Mouse (Mus musculus) erythroblast, embryonic 14.5 days (primary cell): ENCODE measurements around the gene Tlk1.

Source experiments
- GATA1 ChIP-seq: IDR thresholded peaks from 2 replicates; pipeline ENCODE4 v1.6.1; 2012; ENCODE audit warnings: low read length, inconsistent platforms, mixed read lengths
- TAL1 ChIP-seq: IDR thresholded peaks from 3 replicates; pipeline ENCODE4 v1.6.1; 2012; ENCODE audit warnings: low read length, inconsistent platforms, mixed read lengths

DNA sequence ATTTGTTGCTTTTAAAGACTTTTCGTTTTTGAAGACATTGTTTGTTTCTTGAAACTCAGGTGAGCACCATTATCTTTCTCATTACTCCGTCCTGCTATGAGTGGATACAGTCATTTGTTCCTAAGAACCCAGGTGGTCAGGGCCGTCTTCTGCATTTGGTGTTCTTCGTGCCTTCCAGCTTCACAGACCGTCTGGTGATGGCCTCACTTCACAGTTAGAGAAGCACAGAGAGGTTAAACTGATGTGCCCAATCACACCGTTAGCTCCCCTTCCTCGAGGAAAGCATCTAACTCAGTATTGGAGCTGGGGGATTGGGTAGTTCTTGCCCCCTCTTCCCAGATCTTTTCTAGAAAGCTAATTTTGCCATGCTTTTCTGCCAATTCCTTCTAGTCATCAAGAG is 158.5 kb downstream of the Tlk1 start:
- TF ChIP-seq GATA1 (no peak), TAL1 (no peak)
